31 mouse cellular contexts compared by ENCODE assay signal in genomic region chr10:7923433-7923832, GRCm38 (mm10). TPM values are rescaled to one million over a fixed set of nuclear protein-coding genes. Genes with fewer than 3 reads are reported as not detected.
A peak's percentile ranks its signal among the peaks of the same experiment; 100 is the strongest.
DNase-seq lines count a peak whose midpoint lies in the region; ATAC-seq and TF ChIP-seq lines count a peak whose summit lies in the region.
"Had no signal": no experiment of that assay in that cellular context is flagged by ENCODE, and none has a peak within 500 bp of the region (broad histone marks: within the 10 kb centered on the region; RNA-seq: fewer than 3 reads in every experiment).

No protein-coding gene starts in this region.

- peaks cover 31 to 63% of the 10 kb centered on the region in 2 experiments for H3K36me3 ChIP-seq in CH12.LX (replicated peaks in 1 of 2; ENCODE audit: control insufficient read depth in 1 of 2, insufficient read depth in 1 of 2, low read length in 1 of 2)

- TF ChIP-seq EP300 in CH12.LX (IDR thresholded peaks at IDR 0.05; ENCODE audit: low read length) = no peak

- intact Hi-C loops in left cerebral cortex, adult 2 months (cut with DNase I) = no loop called here

- no peaks in the 10 kb centered on the region for H3K9me3 ChIP-seq in CH12.LX (replicated peaks; ENCODE audit: low read length)
- H3K9me3 ChIP-seq: embryonic facial prominence, embryonic 10.5 days; embryonic facial prominence, embryonic 13.5 days; forebrain, embryonic 12.5 days; forebrain, embryonic 15.5 days; G1E; heart, embryonic 12.5 days; heart, embryonic 15.5 days had no signal

- H3K4me1 ChIP-seq in CH12.LX (ENCODE audit: control insufficient read depth in 1 of 2, insufficient read depth in 2 of 2) = peaks cover 4 to 32% of the 10 kb centered on the region in 2 experiments; a peak in 2 of 4 replicates
- H3K4me1 ChIP-seq: embryonic facial prominence, embryonic 10.5 days; embryonic facial prominence, embryonic 13.5 days; forebrain, embryonic 12.5 days; forebrain, embryonic 15.5 days had no signal

- dilution Hi-C loops in CH12.LX (cut with MboI; ENCODE audit: extremely low pct_ligation_motif_present, extremely low pct_unique_long_range_greater_than_20kb, low sequenced_read_pairs) = no loop called here

- in situ Hi-C loops in CH12.LX (cut with MboI; ENCODE audit: low pct_ligation_motif_present, low pct_unique_long_range_greater_than_20kb, low sequenced_read_pairs) = no loop called here

- no peak for TF ChIP-seq CTCF in CH12.LX (conservative IDR thresholded peaks at IDR 0.05 in 1 of 2, IDR thresholded peaks at IDR 0.05 in 1 of 2; ENCODE audit: low read depth in 2 of 2, low read length in 2 of 2)
- no peak for TF ChIP-seq CTCF in left cerebral cortex, adult 2 months (IDR thresholded peaks at IDR 0.05)

- no peak overlapping the region for H3K4me3 ChIP-seq in CH12.LX (replicated peaks in 1 of 3; ENCODE audit: low read depth in 2 of 3, low read length in 2 of 3, poor library complexity in 1 of 3)
- no peak overlapping the region for H3K4me3 ChIP-seq in left cerebral cortex, adult 2 months
- H3K4me3 ChIP-seq: embryonic facial prominence, embryonic 10.5 days; embryonic facial prominence, embryonic 13.5 days; erythroblast, embryonic 14.5 days; forebrain, embryonic 12.5 days; forebrain, embryonic 15.5 days; heart, embryonic 12.5 days; heart, embryonic 15.5 days had no signal

- ATAC-seq in granulocyte monocyte progenitor cell, adult 5-6 weeks (replicated peaks; ENCODE audit: poor library complexity, severe bottlenecking) = peak; percentile 53; the same call in 1 of the 2 replicates
- ATAC-seq: activated CD4-positive, CD25-positive, alpha-beta regulatory T cell, adult 4 months; forebrain, embryonic 15.5 days; hindbrain, postnatal 0 days; inflammation-experienced regulatory T-cells, adult 6 months; intestine, embryonic 16.5 days had no signal

- no peak for TF ChIP-seq POLR2A in CH12.LX (IDR thresholded peaks at IDR 0.05; ENCODE audit: low read depth, low read length)

- DNase-seq in CH12.LX (ENCODE audit: extremely low read depth) (peak; percentile 18), MEL-GATA-1-ER (ENCODE audit: extremely low read depth, low read depth) (peak; percentile 41)
- no peak for DNase-seq in left cerebral cortex, adult 9 months (ENCODE audit: low spot score in 2 of 2)
- DNase-seq in adrenal gland, adult (ENCODE audit: inconsistent age in 2 of 2, low spot score in 1 of 2) = no peak
- DNase-seq in left cerebral cortex, adult 2 months (ENCODE audit: extremely low spot score in 1 of 2, low spot score in 2 of 2) = no peak
- DNase-seq: adrenal gland, postnatal 10 days; adrenal gland, postnatal 36 days; cerebellum, adult 11 months; cerebellum, adult 2 months; cerebellum, adult 9-11 months; cerebellum, postnatal 25 days; embryo, embryonic 11 days; gastrocnemius, postnatal 10 days; gastrocnemius, postnatal 36 days; heart, adult 18-20 months; heart, postnatal 10 days; heart, postnatal 4 days had no signal

- H3K27ac ChIP-seq in CH12.LX (ENCODE audit: insufficient read depth, low read depth) = no peak overlapping the region
- H3K27ac ChIP-seq in left cerebral cortex, adult 2 months = no peak overlapping the region
- H3K27ac ChIP-seq: embryonic facial prominence, embryonic 10.5 days; embryonic facial prominence, embryonic 13.5 days; forebrain, embryonic 12.5 days; forebrain, embryonic 15.5 days; heart, embryonic 15.5 days; hindbrain, embryonic 14.5 days; hindbrain, postnatal 0 days had no signal

- peaks cover 30% of the 10 kb centered on the region for H3K79me2 ChIP-seq in CH12.LX (replicated peaks; ENCODE audit: control insufficient read depth, extremely low read depth, insufficient read depth, poor library complexity, severe bottlenecking)

- TF ChIP-seq RAD21 in CH12.LX (IDR thresholded peaks at IDR 0.05; ENCODE audit: low read depth, low read length) = no peak

- H3K9ac ChIP-seq in CH12.LX (ENCODE audit: insufficient read depth, low read depth) = no peak overlapping the region
- H3K9ac ChIP-seq: embryonic facial prominence, embryonic 13.5 days; forebrain, embryonic 12.5 days; forebrain, embryonic 15.5 days; heart, embryonic 12.5 days; heart, embryonic 15.5 days; hindbrain, embryonic 14.5 days had no signal

- H3K4me2 ChIP-seq in CH12.LX (ENCODE audit: insufficient read depth, low read depth, poor library complexity, severe bottlenecking) = no peak overlapping the region
- H3K4me2 ChIP-seq: embryonic facial prominence, embryonic 13.5 days; forebrain, embryonic 12.5 days; forebrain, embryonic 15.5 days; heart, embryonic 12.5 days; heart, embryonic 15.5 days; hindbrain, embryonic 14.5 days had no signal

- no peaks in the 10 kb centered on the region for H3K27me3 ChIP-seq in CH12.LX (replicated peaks)
- H3K27me3 ChIP-seq: embryonic facial prominence, embryonic 13.5 days; forebrain, embryonic 12.5 days; forebrain, embryonic 15.5 days; heart, embryonic 12.5 days; heart, embryonic 15.5 days had no signal

TF ChIP-seq in CH12.LX, 34 proteins besides CTCF, POLR2A, EP300 and RAD21:
- TF ChIP-seq CHD2 (IDR thresholded peaks at IDR 0.05; ENCODE audit: low read length) (no peak), POLR2AphosphoS2 (IDR thresholded peaks at IDR 0.05; ENCODE audit: low read depth, low read length) (no peak), E2F4 (IDR thresholded peaks at IDR 0.05; ENCODE audit: insufficient replicate concordance, low read depth, low read length) (no peak), GABPA (IDR thresholded peaks at IDR 0.05; ENCODE audit: insufficient replicate concordance, low read depth, low read length) (no peak), TBP (conservative IDR thresholded peaks at IDR 0.05; ENCODE audit: low read depth, low read length) (no peak), IRF4 (IDR thresholded peaks at IDR 0.05; ENCODE audit: low read depth, low read length) (no peak), USF1 (IDR thresholded peaks at IDR 0.05; ENCODE audit: low read depth, low read length) (no peak), NELFE (IDR thresholded peaks at IDR 0.05; ENCODE audit: low read depth, low read length) (no peak), SMC3 (IDR thresholded peaks at IDR 0.05; ENCODE audit: low read depth, low read length) (no peak), CHD1 (IDR thresholded peaks at IDR 0.05; ENCODE audit: low read depth, low read length) (no peak), ZC3H11A (IDR thresholded peaks at IDR 0.05; ENCODE audit: low read depth, low read length) (no peak), TCF12 (IDR thresholded peaks at IDR 0.05; ENCODE audit: low read depth, low read length) (no peak), MAFK (IDR thresholded peaks at IDR 0.05; ENCODE audit: insufficient replicate concordance, low read length) (no peak), ETS1 (conservative IDR thresholded peaks at IDR 0.05; ENCODE audit: low read depth, low read length) (no peak), MEF2A (IDR thresholded peaks at IDR 0.05; ENCODE audit: borderline replicate concordance, low read depth, low read length) (no peak)

RNA-seq across cellular contexts. Expression of gene Tab2, which starts 32.6 kb away (rescaled TPM):
- total RNA-seq in CH12.LX (2012; rRNA removed) (12.7 and 13.7 TPM in 2 replicates), CH12.LX (2014; rRNA removed) (30.4 and 30.9 TPM in 2 replicates)
- 34.1 and 43.5 TPM in 2 replicates for polyA plus RNA-seq in CH12.LX (2012; ENCODE audit: insufficient read length, low read depth)
- 97.2 and 121 TPM in 2 replicates for total RNA-seq in granulocyte monocyte progenitor cell, adult 5-6 weeks (2014; fragmentation: Nextera tagmentation)
- total RNA-seq in granulocyte monocyte progenitor cell, adult 5-6 weeks (2017) = 52.1 and 58.9 TPM in 2 replicates
- total RNA-seq in left cerebral cortex, adult 2 months (2021) = 10 to 100 TPM; 53.9 to 56.9 TPM

Comparison
In these comparisons a context has a peak if more than half of its experiments do, and no peak if none do; other contexts are left out.
1. DNase-seq: peak in CH12.LX (single experiment) and MEL-GATA-1-ER (single experiment); none in left cerebral cortex, adult 9 months (0 of 2), adrenal gland, adult (0 of 2) and left cerebral cortex, adult 2 months (0 of 2).